Mouse (Mus musculus): Measurements from ENCODE around the gene Atp13a5. TPM values are rescaled to one million over a fixed set of nuclear protein-coding genes. Genes with fewer than 3 reads are reported as not detected.

Gene Atp13a5
- polyA plus RNA-seq, 1 experiment from 2014 or later = not detected

GRCm38 (mm10) chr16:29325233-29325919 is 53.2 kb downstream of the Atp13a5 start:
- Histone ChIP-seq H3K9ac (ENCODE audit: low read depth, low read length) (no peak overlapping the region), H3K9me3 (ENCODE audit: control insufficient read depth, low read length) (no peaks in the 10 kb centered on the region), H3K36me3 (ENCODE audit: control insufficient read depth, insufficient read depth, low read length) (no peaks in the 10 kb centered on the region), H3K4me1 (ENCODE audit: control insufficient read depth, insufficient read depth, low read length) (no peaks in the 10 kb centered on the region), H3K27ac (ENCODE audit: low read length) (no peak overlapping the region), H3K4me3 (ENCODE audit: low read length) (no peak overlapping the region), H3K4me2 (ENCODE audit: low read depth, low read length) (no peak overlapping the region), H3K27me3 (replicated peaks; ENCODE audit: control insufficient read depth, insufficient read depth, low read length) (no peaks in the 10 kb centered on the region)
- no peak for ATAC-seq
- WGBS = 88% methylated on average over 7 of the region's 7 CpGs

- Histone ChIP-seq H3K27ac (ENCODE audit: low read length) (no peak overlapping the region), H3K27me3 (replicated peaks; ENCODE audit: control insufficient read depth, insufficient read depth, low read length) (no peaks in the 10 kb centered on the region), H3K36me3 (ENCODE audit: control insufficient read depth, insufficient read depth, low read length) (no peaks in the 10 kb centered on the region), H3K9me3 (ENCODE audit: control insufficient read depth, low read length) (no peaks in the 10 kb centered on the region), H3K9ac (ENCODE audit: low read depth, low read length) (no peak overlapping the region), H3K4me1 (ENCODE audit: control insufficient read depth, insufficient read depth, low read length) (no peaks in the 10 kb centered on the region), H3K4me2 (ENCODE audit: low read depth, low read length) (no peak overlapping the region), H3K4me3 (ENCODE audit: low read length) (no peak overlapping the region)
- ATAC-seq = no peak
- WGBS = 83% methylated on average over 3 of the region's 3 CpGs
Observed at GRCm38 (mm10) chr16:29320717-29321116, 57.8 kb downstream of the Atp13a5 start.

- Histone ChIP-seq H3K36me3 (ENCODE audit: control insufficient read depth, insufficient read depth, low read length) (no peaks in the 10 kb centered on the region), H3K9ac (ENCODE audit: low read depth, low read length) (no peak overlapping the region), H3K9me3 (ENCODE audit: control insufficient read depth, low read length) (no peaks in the 10 kb centered on the region), H3K27ac (ENCODE audit: low read length) (no peak overlapping the region), H3K4me3 (ENCODE audit: low read length) (no peak overlapping the region), H3K4me1 (ENCODE audit: control insufficient read depth, insufficient read depth, low read length) (no peaks in the 10 kb centered on the region), H3K4me2 (ENCODE audit: low read depth, low read length) (no peak overlapping the region), H3K27me3 (replicated peaks; ENCODE audit: control insufficient read depth, insufficient read depth, low read length) (no peaks in the 10 kb centered on the region)
- ATAC-seq = no peak
- 78% methylated on average over 3 of the region's 3 CpGs for WGBS
Observed at GRCm38 (mm10) chr16:29315391-29315790, 63.1 kb downstream of the Atp13a5 start.

- no peak for ATAC-seq
- Histone ChIP-seq H3K4me3 (ENCODE audit: low read length) (no peak overlapping the region), H3K9ac (ENCODE audit: low read depth, low read length) (no peak overlapping the region), H3K36me3 (ENCODE audit: control insufficient read depth, insufficient read depth, low read length) (no peaks in the 10 kb centered on the region), H3K4me2 (ENCODE audit: low read depth, low read length) (no peak overlapping the region), H3K27me3 (replicated peaks; ENCODE audit: control insufficient read depth, insufficient read depth, low read length) (no peaks in the 10 kb centered on the region), H3K4me1 (ENCODE audit: control insufficient read depth, insufficient read depth, low read length) (no peaks in the 10 kb centered on the region), H3K27ac (ENCODE audit: low read length) (no peak overlapping the region), H3K9me3 (ENCODE audit: control insufficient read depth, low read length) (no peaks in the 10 kb centered on the region)
- 71% methylated on average over 3 of the region's 3 CpGs for WGBS
Observed at GRCm38 (mm10) chr16:29314991-29315390, 63.5 kb downstream of the Atp13a5 start.

GRCm38 (mm10) chr16:29297555-29298021 is 80.9 kb downstream of the Atp13a5 start:
- H3K27ac ChIP-seq (ENCODE audit: low read length) = no peak overlapping the region
- H3K9me3 ChIP-seq (ENCODE audit: control insufficient read depth, low read length) = no peaks in the 10 kb centered on the region
- H3K4me2 ChIP-seq (ENCODE audit: low read depth, low read length) = no peak overlapping the region
- ATAC-seq = no peak
- H3K36me3 ChIP-seq (ENCODE audit: control insufficient read depth, insufficient read depth, low read length) = no peaks in the 10 kb centered on the region
- H3K9ac ChIP-seq (ENCODE audit: low read depth, low read length) = no peak overlapping the region
- WGBS = 73% methylated on average over 9 of the region's 9 CpGs
- no peak overlapping the region for H3K4me3 ChIP-seq (ENCODE audit: low read length)
- H3K27me3 ChIP-seq (replicated peaks; ENCODE audit: control insufficient read depth, insufficient read depth, low read length) = no peaks in the 10 kb centered on the region
- no peaks in the 10 kb centered on the region for H3K4me1 ChIP-seq (ENCODE audit: control insufficient read depth, insufficient read depth, low read length)

GRCm38 (mm10) chr16:29280691-29281090 is 97.8 kb downstream of the Atp13a5 start:
- 81% methylated on average over 5 of the region's 5 CpGs for WGBS
- Histone ChIP-seq H3K4me2 (ENCODE audit: low read depth, low read length) (no peak overlapping the region), H3K4me1 (ENCODE audit: control insufficient read depth, insufficient read depth, low read length) (no peaks in the 10 kb centered on the region), H3K9me3 (ENCODE audit: control insufficient read depth, low read length) (no peaks in the 10 kb centered on the region), H3K9ac (ENCODE audit: low read depth, low read length) (no peak overlapping the region), H3K36me3 (ENCODE audit: control insufficient read depth, insufficient read depth, low read length) (no peaks in the 10 kb centered on the region), H3K27ac (ENCODE audit: low read length) (no peak overlapping the region), H3K4me3 (ENCODE audit: low read length) (no peak overlapping the region), H3K27me3 (replicated peaks; ENCODE audit: control insufficient read depth, insufficient read depth, low read length) (no peaks in the 10 kb centered on the region)
- no peak for ATAC-seq

GRCm38 (mm10) chr16:29254325-29254724 is 124.2 kb downstream of the Atp13a5 start:
- Histone ChIP-seq H3K4me2 (ENCODE audit: low read depth, low read length) (no peak overlapping the region), H3K9ac (ENCODE audit: low read depth, low read length) (no peak overlapping the region), H3K9me3 (ENCODE audit: control insufficient read depth, low read length) (no peaks in the 10 kb centered on the region), H3K27me3 (replicated peaks; ENCODE audit: control insufficient read depth, insufficient read depth, low read length) (no peaks in the 10 kb centered on the region), H3K4me3 (ENCODE audit: low read length) (no peak overlapping the region), H3K27ac (ENCODE audit: low read length) (no peak overlapping the region), H3K36me3 (ENCODE audit: control insufficient read depth, insufficient read depth, low read length) (no peaks in the 10 kb centered on the region), H3K4me1 (ENCODE audit: control insufficient read depth, insufficient read depth, low read length) (no peaks in the 10 kb centered on the region)
- no peak for ATAC-seq
- 72% methylated on average over 4 of the region's 4 CpGs for WGBS

- Histone ChIP-seq H3K9ac (ENCODE audit: low read depth, low read length) (no peak overlapping the region), H3K4me1 (ENCODE audit: control insufficient read depth, insufficient read depth, low read length) (no peaks in the 10 kb centered on the region), H3K27me3 (replicated peaks; ENCODE audit: control insufficient read depth, insufficient read depth, low read length) (no peaks in the 10 kb centered on the region), H3K36me3 (ENCODE audit: control insufficient read depth, insufficient read depth, low read length) (no peaks in the 10 kb centered on the region), H3K9me3 (ENCODE audit: control insufficient read depth, low read length) (no peaks in the 10 kb centered on the region), H3K4me3 (ENCODE audit: low read length) (no peak overlapping the region), H3K4me2 (ENCODE audit: low read depth, low read length) (no peak overlapping the region), H3K27ac (ENCODE audit: low read length) (no peak overlapping the region)
- WGBS = 83% methylated on average over 5 of the region's 5 CpGs
- no peak for ATAC-seq
Observed at GRCm38 (mm10) chr16:29235951-29236350, 142.6 kb downstream of the Atp13a5 start.

- ATAC-seq = no peak
Observed at GRCm38 (mm10) chr16:29216395-29217295, 161.9 kb downstream of the Atp13a5 start.

More at GRCm38 (mm10) chr16:29216395-29217295, 161.9 kb downstream of the Atp13a5 start:
- WGBS = 73% methylated on average over 5 of the region's 5 CpGs
- no peaks in the 10 kb centered on the region for H3K4me1 ChIP-seq (ENCODE audit: control insufficient read depth, insufficient read depth, low read length)
- H3K9me3 ChIP-seq (ENCODE audit: control insufficient read depth, low read length) = no peaks in the 10 kb centered on the region
- H3K4me3 ChIP-seq (ENCODE audit: low read length) = no peak overlapping the region
- H3K27me3 ChIP-seq (replicated peaks; ENCODE audit: control insufficient read depth, insufficient read depth, low read length) = no peaks in the 10 kb centered on the region
- no peak overlapping the region for H3K9ac ChIP-seq (ENCODE audit: low read depth, low read length)
- H3K4me2 ChIP-seq (ENCODE audit: low read depth, low read length) = no peak overlapping the region
- no peaks in the 10 kb centered on the region for H3K36me3 ChIP-seq (ENCODE audit: control insufficient read depth, insufficient read depth, low read length)
- H3K27ac ChIP-seq (ENCODE audit: low read length) = no peak overlapping the region
